Comparison of ENCODE assay signal across 10 mouse cellular contexts in genomic region chr3:89388134-89388881, GRCm38 (mm10). TPM values are rescaled to one million over a fixed set of nuclear protein-coding genes. Genes with fewer than 3 reads are reported as not detected.
DNase-seq lines count a peak whose midpoint lies in the region; ATAC-seq and TF ChIP-seq lines count a peak whose summit lies in the region.
"Had no signal": no experiment of that assay in that cellular context is flagged by ENCODE, and none has a peak within 500 bp of the region (broad histone marks: within the 10 kb centered on the region; RNA-seq: fewer than 3 reads in every experiment).

No protein-coding gene starts in this region.

- H3K4me1 ChIP-seq in hindbrain, postnatal 0 days (ENCODE audit: insufficient read depth, low read length): peaks cover 20% of the 10 kb centered on the region

- ATAC-seq in cerebellum, adult (ENCODE audit: insufficient number of reproducible peaks, low FRiP score, low TSS enrichment): no peak
- ATAC-seq in hindbrain, postnatal 0 days: peak; percentile 15; the same call in 1 of the 2 replicates
- ATAC-seq in megakaryocyte, adult 5-6 weeks (ENCODE audit: poor library complexity, severe bottlenecking): peak; percentile 9; the same call in 1 of the 2 replicates

- no peaks in the 10 kb centered on the region for H3K36me3 ChIP-seq in hindbrain, postnatal 0 days (ENCODE audit: insufficient read depth, low read length)

- no peak for TF ChIP-seq CTCF in hindbrain, postnatal 0 days (IDR thresholded peaks at IDR 0.05; ENCODE audit: low read depth)

- 45% methylated on average over 11 of the region's 11 CpGs for WGBS in hindbrain, postnatal 0 days

- DNase-seq in cerebellum, adult 11 months: peak; percentile 52
- DNase-seq in ovary, postnatal 14 days (ENCODE audit: low spot score): peak; percentile 61
- no peak for DNase-seq in ovary, postnatal 10 days (ENCODE audit: low spot score)
- peak; percentile 32 to 53 for DNase-seq in cerebellum, postnatal 36 days
- peak; percentile 56 for DNase-seq in hindbrain, postnatal 0 days (ENCODE audit: low spot score)
- no peak for DNase-seq in embryo, embryonic 10 days (ENCODE audit: low spot score)

- H3K9me3 ChIP-seq in hindbrain, postnatal 0 days (ENCODE audit: low read length): no peaks in the 10 kb centered on the region

- no peak overlapping the region for H3K4me3 ChIP-seq in hindbrain, postnatal 0 days (ENCODE audit: low read length)
- H3K4me3 ChIP-seq: erythroblast, embryonic 14.5 days had no signal

- H3K27ac ChIP-seq in hindbrain, postnatal 0 days: no peak overlapping the region

- H3K9ac ChIP-seq in hindbrain, postnatal 0 days (replicated peaks; ENCODE audit: low read length): no peak overlapping the region
- H3K9ac ChIP-seq: lung, embryonic 14.5 days had no signal

- no peaks in the 10 kb centered on the region for H3K27me3 ChIP-seq in hindbrain, postnatal 0 days (ENCODE audit: insufficient read depth, low read length)

- no peak overlapping the region for H3K4me2 ChIP-seq in hindbrain, postnatal 0 days (ENCODE audit: low read depth, low read length)
- H3K4me2 ChIP-seq: lung, embryonic 14.5 days had no signal

RNA-seq across cellular contexts. Expression of gene Zbtb7b, which starts 6.3 kb away (rescaled TPM):
- 3.7 and 5.4 TPM in 2 replicates for total RNA-seq in hindbrain, postnatal 0 days (2014; rRNA removed)
- polyA plus RNA-seq in hindbrain, postnatal 0 days (2015; fragmentation: Nextera tagmentation; extraction: Ambion mirVana): 0.73 and 0.82 TPM in 2 replicates
- total RNA-seq in megakaryocyte, adult 5-6 weeks (2015): 38.9 and 41.1 TPM in 2 replicates
- total RNA-seq in megakaryocyte, adult 5-6 weeks (2017): 63.8 and 71.3 TPM in 2 replicates

RNA-seq across cellular contexts. Expression of gene Lenep, which starts 14.3 kb away (rescaled TPM):
- not detected in 2 replicates for total RNA-seq in hindbrain, postnatal 0 days (2014; rRNA removed)
- not detected in 2 replicates for polyA plus RNA-seq in hindbrain, postnatal 0 days (2015; fragmentation: Nextera tagmentation; extraction: Ambion mirVana)
- 1.6 and 2.3 TPM in 2 replicates for total RNA-seq in megakaryocyte, adult 5-6 weeks (2015)
- 0.37 and 0.44 TPM in 2 replicates for total RNA-seq in megakaryocyte, adult 5-6 weeks (2017)

RNA-seq across cellular contexts. Expression of gene Dcst1, which starts 23.3 kb away (rescaled TPM):
- total RNA-seq in hindbrain, postnatal 0 days (2014; rRNA removed): 0.05 TPM in 1 of 2 replicates, not detected in the other
- polyA plus RNA-seq in hindbrain, postnatal 0 days (2015; fragmentation: Nextera tagmentation; extraction: Ambion mirVana): 1.00 and 1.1 TPM in 2 replicates
- total RNA-seq in megakaryocyte, adult 5-6 weeks (2015): 0.14 TPM in 1 of 2 replicates, not detected in the other
- total RNA-seq in megakaryocyte, adult 5-6 weeks (2017): not detected in 2 replicates
- polyA plus RNA-seq: erythroblast, embryonic 14.5 days had no signal

RNA-seq across cellular contexts. Expression of gene Flad1, which starts 23.4 kb away (rescaled TPM):
- 32.1 and 40.7 TPM in 2 replicates for total RNA-seq in hindbrain, postnatal 0 days (2014; rRNA removed)
- polyA plus RNA-seq in hindbrain, postnatal 0 days (2015; fragmentation: Nextera tagmentation; extraction: Ambion mirVana): 23.8 and 26.8 TPM in 2 replicates
- total RNA-seq in megakaryocyte, adult 5-6 weeks (2015): 9.7 and 11.6 TPM in 2 replicates
- total RNA-seq in megakaryocyte, adult 5-6 weeks (2017): 10.8 and 11.8 TPM in 2 replicates

RNA-seq across cellular contexts. Expression of gene Dcst2, which starts 26.5 kb away (rescaled TPM):
- total RNA-seq in hindbrain, postnatal 0 days (2014; rRNA removed): 0.07 and 0.31 TPM in 2 replicates
- polyA plus RNA-seq in hindbrain, postnatal 0 days (2015; fragmentation: Nextera tagmentation; extraction: Ambion mirVana): 0.20 and 0.42 TPM in 2 replicates
- not detected in 2 replicates for total RNA-seq in megakaryocyte, adult 5-6 weeks (2015)
- total RNA-seq in megakaryocyte, adult 5-6 weeks (2017): not detected in 2 replicates
- polyA plus RNA-seq: erythroblast, embryonic 14.5 days had no signal

Comparison
In these comparisons a context has a peak if more than half of its experiments do, and no peak if none do; other contexts are left out.
1. DNase-seq: peak in cerebellum, adult 11 months (single experiment), ovary, postnatal 14 days (single experiment), cerebellum, postnatal 36 days (2 of 2) and hindbrain, postnatal 0 days (single experiment); none in ovary, postnatal 10 days (single experiment) and embryo, embryonic 10 days (single experiment).